Mouse (Mus musculus) midbrain, embryonic 13.5 days (tissue): ENCODE data around the gene Fam83f. TPM values are rescaled to one million over a fixed set of nuclear protein-coding genes. Genes with fewer than 3 reads are reported as not detected.
"Not testable (repeated sequence)": the region's sequence is repeated elsewhere in the genome, so short reads cannot be mapped to it uniquely, and the experiment has no call there.

ENCODE experiments used
- ATAC-seq: fragments of 200-750 bp; cut with Nextera tagmentation; 2 replicates; pipeline ENCODE4 v1.8.0; 2017; ENCODE audit warnings: mild to moderate bottlenecking, moderate TSS enrichment, moderate library complexity
- H3K27ac ChIP-seq: fragments of 300-500 bp; sonication (generic); 2 replicates; pipeline ENCODE4 v1.5.1; 2015; ENCODE audit warnings: inconsistent platforms, mild to moderate bottlenecking, moderate library complexity
- H3K27me3 ChIP-seq: fragments of 300-500 bp; sonication (generic); 2 replicates; pipeline ENCODE4 v1.6.1; 2015; ENCODE audit warnings: mild to moderate bottlenecking, inconsistent platforms
- H3K36me3 ChIP-seq: fragments of 300-500 bp; sonication (generic); 2 replicates; pipeline ENCODE4 v1.6.1; 2015; ENCODE audit warnings: mild to moderate bottlenecking, inconsistent platforms
- H3K4me1 ChIP-seq: fragments of 300-500 bp; sonication (generic); replicated peaks from 2 replicates; pipeline ENCODE4 v1.6.1; 2015; ENCODE audit warnings: inconsistent platforms
- H3K4me2 ChIP-seq: fragments of 300-500 bp; sonication (generic); replicated peaks from 2 replicates; pipeline ENCODE4 v1.6.1; 2015; ENCODE audit warnings: moderate library complexity, mild to moderate bottlenecking, inconsistent platforms
- H3K4me3 ChIP-seq: fragments of 300-500 bp; sonication (generic); replicated peaks from 2 replicates; pipeline ENCODE4 v1.5.1; 2015; ENCODE audit warnings: mild to moderate bottlenecking, inconsistent platforms
- H3K9ac ChIP-seq: fragments of 300-500 bp; sonication (generic); replicated peaks from 2 replicates; pipeline ENCODE4 v1.6.1; 2015; ENCODE audit warnings: mild to moderate bottlenecking, inconsistent platforms
- H3K9me3 ChIP-seq: fragments of 300-500 bp; sonication (generic); 2 replicates; pipeline ENCODE4 v1.6.1; 2016; ENCODE audit warnings: mild to moderate bottlenecking, inconsistent platforms
- WGBS: fragments of 180-500 bp; shearing (Covaris S2); methylation state at CpG from one replicate; pipeline ENCODE4 v1.1.7; 2015; 5-methylcytosine and 5-hydroxymethylcytosine counted together
- polyA plus RNA-seq: library from polyadenylated mRNA; unstranded; fragments of >200 nt; fragmentation: Nextera tagmentation; extraction: Ambion mirVana; gene quantifications from 2 replicates; pipeline ENCODE4 v1.2.1, GENCODE M21; 2015

Fam83f gene
- polyA plus RNA-seq, 1 experiment from 2014 or later = 0.19 TPM

- WGBS = 88% methylated on average over 3 of the region's 3 CpGs
These were observed 63.7 kb downstream of the Fam83f start for GRCm38 (mm10) chr15:80735300-80735699.

GRCm38 (mm10) chr15:80735708-80736107 lies 64.1 kb downstream of the Fam83f start:
- H3K4me1 ChIP-seq, H3K4me2 ChIP-seq, H3K36me3 ChIP-seq, H3K27ac ChIP-seq, H3K9ac ChIP-seq, H3K27me3 ChIP-seq, H3K9me3 ChIP-seq, H3K4me3 ChIP-seq, ATAC-seq: not testable (repeated sequence)
- 94% methylated on average over 4 of the region's 4 CpGs for WGBS

More at GRCm38 (mm10) chr15:80735300-80735699, 63.7 kb downstream of the Fam83f start:
- H3K27me3 ChIP-seq = no peaks in the 10 kb centered on the region
- H3K4me2 ChIP-seq = no peak overlapping the region
- no peaks in the 10 kb centered on the region for H3K9me3 ChIP-seq
- H3K9ac ChIP-seq = no peak overlapping the region
- no peak for ATAC-seq
- no peak overlapping the region for H3K4me3 ChIP-seq
- no peak overlapping the region for H3K27ac ChIP-seq
- H3K36me3 ChIP-seq = no peaks in the 10 kb centered on the region
- H3K4me1 ChIP-seq = peaks cover 9% of the 10 kb centered on the region; the same call in 1 of the 2 replicates

GRCm38 (mm10) chr15:80736553-80736952 lies 64.9 kb downstream of the Fam83f start:
- H3K27ac ChIP-seq = no peak overlapping the region
- no peaks in the 10 kb centered on the region for H3K27me3 ChIP-seq
- no peak overlapping the region for H3K4me3 ChIP-seq
- 62% methylated on average over 1 of the region's 1 CpGs for WGBS
- no peaks in the 10 kb centered on the region for H3K36me3 ChIP-seq
- no peak overlapping the region for H3K9ac ChIP-seq
- ATAC-seq = no peak
- H3K9me3 ChIP-seq = no peaks in the 10 kb centered on the region
- no peak overlapping the region for H3K4me2 ChIP-seq
- H3K4me1 ChIP-seq = peaks cover 8% of the 10 kb centered on the region; the same call in 1 of the 2 replicates

GRCm38 (mm10) chr15:80738244-80738643 lies 66.6 kb downstream of the Fam83f start:
- no peak overlapping the region for H3K9ac ChIP-seq
- H3K36me3 ChIP-seq = no peaks in the 10 kb centered on the region
- no peak overlapping the region for H3K4me3 ChIP-seq
- H3K4me1 ChIP-seq = no peaks in the 10 kb centered on the region
- 97% methylated on average over 2 of the region's 2 CpGs for WGBS
- H3K27ac ChIP-seq = no peak overlapping the region
- no peak for ATAC-seq
- H3K27me3 ChIP-seq = no peaks in the 10 kb centered on the region
- H3K9me3 ChIP-seq = no peaks in the 10 kb centered on the region
- H3K4me2 ChIP-seq = no peak overlapping the region

- Histone ChIP-seq H3K4me3 (no peak overlapping the region), H3K9me3 (no peaks in the 10 kb centered on the region), H3K27ac (no peak overlapping the region), H3K4me1 (no peaks in the 10 kb centered on the region), H3K9ac (no peak overlapping the region), H3K27me3 (no peaks in the 10 kb centered on the region), H3K4me2 (no peak overlapping the region), H3K36me3 (no peaks in the 10 kb centered on the region)
- 94% methylated on average over 1 of the region's 1 CpGs for WGBS
- no peak for ATAC-seq
These were observed 68.3 kb downstream of the Fam83f start for GRCm38 (mm10) chr15:80739972-80740371.

GRCm38 (mm10) chr15:80741836-80742235 lies 70.2 kb downstream of the Fam83f start:
- Histone ChIP-seq H3K36me3 (no peaks in the 10 kb centered on the region), H3K9me3 (no peaks in the 10 kb centered on the region), H3K4me1 (no peaks in the 10 kb centered on the region), H3K4me3 (no peak overlapping the region), H3K27me3 (no peaks in the 10 kb centered on the region), H3K9ac (no peak overlapping the region), H3K27ac (no peak overlapping the region), H3K4me2 (no peak overlapping the region)
- WGBS = 93% methylated on average over 1 of the region's 1 CpGs
- ATAC-seq = no peak

GRCm38 (mm10) chr15:80742991-80743474 lies 71.4 kb downstream of the Fam83f start:
- Histone ChIP-seq H3K36me3 (no peaks in the 10 kb centered on the region), H3K4me3 (no peak overlapping the region), H3K27ac (no peak overlapping the region), H3K9me3 (no peaks in the 10 kb centered on the region), H3K27me3 (no peaks in the 10 kb centered on the region), H3K4me1 (no peaks in the 10 kb centered on the region), H3K9ac (no peak overlapping the region), H3K4me2 (no peak overlapping the region)
- whole genome bisulfite sequencing = 92% methylated on average over 3 of the region's 3 CpGs
- no peak for ATAC-seq

- no peak overlapping the region for H3K4me2 ChIP-seq
- no peak for ATAC-seq
- H3K27ac ChIP-seq = no peak overlapping the region
- H3K36me3 ChIP-seq = no peaks in the 10 kb centered on the region
- 85% methylated on average over 7 of the region's 7 CpGs for WGBS
- no peaks in the 10 kb centered on the region for H3K4me1 ChIP-seq
- no peak overlapping the region for H3K4me3 ChIP-seq
- H3K9me3 ChIP-seq = no peaks in the 10 kb centered on the region
- no peaks in the 10 kb centered on the region for H3K27me3 ChIP-seq
- H3K9ac ChIP-seq = no peak overlapping the region
These were observed 72.0 kb downstream of the Fam83f start for GRCm38 (mm10) chr15:80743606-80744005.

- Histone ChIP-seq H3K27me3 (no peaks in the 10 kb centered on the region), H3K27ac (no peak overlapping the region), H3K9me3 (no peaks in the 10 kb centered on the region), H3K9ac (no peak overlapping the region), H3K4me1 (no peaks in the 10 kb centered on the region), H3K4me2 (no peak overlapping the region), H3K4me3 (no peak overlapping the region), H3K36me3 (no peaks in the 10 kb centered on the region)
- WGBS = 84% methylated on average over 3 of the region's 3 CpGs
- ATAC-seq = no peak
These were observed 73.2 kb downstream of the Fam83f start for GRCm38 (mm10) chr15:80744667-80745422.

- no peaks in the 10 kb centered on the region for H3K27me3 ChIP-seq
- no peak overlapping the region for H3K9ac ChIP-seq
- no peak overlapping the region for H3K27ac ChIP-seq
- no peaks in the 10 kb centered on the region for H3K9me3 ChIP-seq
- H3K4me3 ChIP-seq = no peak overlapping the region
- H3K36me3 ChIP-seq = no peaks in the 10 kb centered on the region
- H3K4me2 ChIP-seq = no peak overlapping the region
- H3K4me1 ChIP-seq = 0 out of 2 replicates have a peak, but pooled peaks cover 3% of the 10 kb centered on the region
- WGBS = 68% methylated on average over 5 of the region's 5 CpGs
- no peak for ATAC-seq
These were observed 77.3 kb downstream of the Fam83f start for GRCm38 (mm10) chr15:80748979-80749378.
